Mouse (Mus musculus) kidney, adult 2 months (tissue): ENCODE data around the gene Gcm2.

Experiments
- CTCF ChIP-seq: fragments of 200-500 bp; conservative IDR thresholded peaks from 2 replicates; pipeline ENCODE4 v1.5.1; 2011; ENCODE audit warnings: low read depth, mild to moderate bottlenecking, control low read depth, low read length, moderate library complexity, mixed read lengths; ENCODE audit not compliant: insufficient read depth, insufficient read length
- POLR2A ChIP-seq: fragments of 200-500 bp; IDR thresholded peaks from one replicate; pipeline ENCODE4 v1.6.1; 2011; ENCODE audit warnings: low read depth, low read length, control low read depth

GRCm38 (mm10) chr13:41100031-41100430 is 10.8 kb downstream of the Gcm2 start:
- TF ChIP-seq CTCF (no peak), POLR2A (no peak)
